Mouse (Mus musculus) T-cell, adult 2 months (primary cell): ENCODE measurements around the gene Prkd2.

Experiments
- DNase-seq: peaks from one replicate; pipeline ENCODE4 v3.0.0; 2022; ENCODE audit warnings: low spot score

Prkd2 gene

DNA sequence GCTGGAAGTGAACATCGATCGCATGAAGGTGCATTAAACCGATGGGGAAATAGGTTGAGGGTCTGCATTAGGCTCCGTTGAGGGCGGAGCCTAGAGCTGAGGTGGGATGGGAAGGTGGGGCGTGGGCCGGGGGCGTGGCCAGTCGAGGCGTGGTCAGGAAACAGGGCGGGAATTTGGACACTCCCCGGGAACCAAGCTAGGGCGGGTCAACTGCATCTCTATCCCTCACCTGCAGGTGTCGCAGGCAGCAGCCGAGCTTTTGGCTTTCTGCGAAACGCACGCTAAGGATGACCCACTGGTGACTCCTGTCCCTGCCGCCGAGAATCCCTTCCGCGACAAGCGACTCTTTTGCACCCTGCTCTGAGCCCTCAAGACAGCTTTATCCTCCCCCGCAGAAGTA is 52.3 kb downstream of the Prkd2 start:
- peak; percentile 56 for DNase-seq

DNA sequence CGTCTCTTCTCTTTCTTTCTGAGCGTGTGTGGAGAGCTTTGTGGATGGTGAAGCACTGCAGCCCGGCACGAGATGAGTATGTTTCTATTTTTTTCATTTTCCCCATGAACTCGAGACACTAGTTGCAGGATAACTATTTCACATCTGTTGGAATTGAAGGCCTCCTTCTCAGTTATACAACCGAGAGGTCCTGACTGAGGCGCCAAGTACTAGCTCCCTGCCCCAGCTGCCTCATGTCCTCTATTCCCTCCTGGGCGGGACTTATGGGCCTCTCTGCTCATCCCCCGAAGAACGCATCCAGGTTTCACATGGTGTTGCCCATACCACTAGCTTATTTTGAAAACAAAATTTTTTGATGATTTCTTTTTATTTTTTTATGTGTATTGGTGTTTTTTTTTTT is 52.8 kb downstream of the Prkd2 start:
- no peak for DNase-seq

DNA sequence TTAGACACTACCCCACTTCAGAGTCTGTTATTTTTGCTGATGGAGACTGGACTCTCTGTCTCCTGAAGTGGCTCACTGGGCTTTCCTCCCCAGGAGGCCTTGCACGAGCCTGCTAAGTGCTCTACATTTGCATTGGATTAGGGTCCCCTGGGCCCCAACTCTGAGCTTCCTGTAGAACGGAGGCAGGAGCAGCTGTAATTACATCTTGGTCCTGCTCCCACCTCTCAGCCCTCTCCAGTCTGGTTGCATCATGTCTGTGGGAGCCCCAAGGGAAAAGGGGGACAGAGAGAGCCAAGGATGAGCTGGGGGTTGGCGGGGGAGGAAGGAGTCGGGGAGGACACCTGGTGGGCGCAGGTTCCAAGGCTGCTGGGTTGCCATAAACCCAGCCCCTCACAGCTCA is 57.8 kb downstream of the Prkd2 start:
- DNase-seq: no peak

DNA sequence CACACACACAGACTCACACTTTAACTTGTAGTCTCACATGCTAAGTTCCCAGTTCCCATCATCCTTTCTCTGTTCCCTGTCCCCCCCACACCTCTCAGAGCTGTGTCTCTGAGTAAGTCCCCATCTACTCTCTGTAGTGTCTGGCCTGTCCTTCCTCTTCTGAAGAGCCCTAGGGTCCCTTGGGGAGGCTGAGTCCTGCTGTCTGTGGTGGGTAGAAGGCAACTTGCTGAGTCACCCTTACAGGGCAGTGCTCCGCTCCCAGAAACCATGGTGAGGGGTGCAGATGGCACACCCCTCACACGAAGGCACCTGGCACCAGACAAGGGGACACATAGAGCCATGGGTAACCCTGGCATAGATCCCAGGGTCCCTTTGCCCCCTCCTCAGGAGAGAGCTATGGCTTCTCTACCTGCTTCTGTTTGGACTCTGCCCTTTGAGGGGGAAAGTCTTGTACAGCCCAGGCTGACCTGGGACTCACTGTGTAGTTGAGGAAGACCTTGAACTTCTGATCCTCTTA is 60.8 kb downstream of the Prkd2 start:
- no peak for DNase-seq

DNA sequence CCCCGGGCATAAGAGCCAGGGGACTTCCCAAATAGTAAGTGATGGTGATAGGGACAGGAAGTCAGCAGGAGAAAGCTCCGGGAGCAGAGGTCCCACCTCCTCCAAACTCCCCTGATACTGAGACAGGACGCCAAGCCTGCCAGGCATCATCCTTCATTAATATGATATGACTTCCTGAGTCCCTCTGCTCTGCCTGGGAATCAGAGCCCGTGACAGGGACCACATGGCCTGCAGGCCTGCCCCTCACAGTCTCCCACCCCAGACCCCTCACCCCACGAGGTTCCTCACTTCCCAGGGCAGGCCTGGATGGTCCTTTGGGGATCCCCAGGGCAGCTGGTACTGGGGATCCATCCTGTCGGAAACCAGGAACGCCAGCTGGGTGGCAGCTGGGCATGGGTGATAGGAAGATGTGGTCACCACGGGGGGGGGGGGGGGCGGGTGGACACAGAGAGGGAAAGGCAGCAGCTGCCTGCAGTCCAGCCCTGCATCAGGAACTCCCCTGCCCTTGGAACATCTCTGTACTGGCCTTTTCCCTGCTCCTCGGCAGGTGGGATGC is 61.5 kb downstream of the Prkd2 start:
- no peak for DNase-seq

DNA sequence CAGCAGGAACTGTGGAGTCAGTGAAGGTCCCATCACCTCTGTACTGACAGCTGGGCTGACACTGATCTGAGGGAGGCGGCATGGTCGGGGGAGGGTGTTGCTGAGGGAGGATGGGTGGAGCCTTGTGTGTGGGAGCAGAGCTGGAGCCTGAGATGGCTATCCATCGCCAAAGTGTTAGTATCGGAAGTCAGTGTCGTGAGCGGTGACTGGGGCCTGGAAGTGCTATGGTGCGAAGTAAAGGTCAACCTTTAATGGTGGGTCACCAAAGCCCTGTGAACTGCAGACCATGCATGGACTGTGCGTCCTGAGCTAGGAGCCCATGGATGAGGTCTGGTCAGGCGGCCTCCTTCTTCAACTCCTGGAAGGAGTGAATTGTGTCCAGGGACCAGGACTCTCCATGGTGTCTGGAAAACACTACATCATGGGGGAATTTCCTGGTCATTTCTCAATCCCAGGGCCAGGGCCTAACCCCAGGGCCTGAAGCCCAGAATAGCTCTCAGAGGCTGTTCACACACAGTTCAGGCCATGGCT is 62.9 kb downstream of the Prkd2 start:
- DNase-seq: no peak

DNA sequence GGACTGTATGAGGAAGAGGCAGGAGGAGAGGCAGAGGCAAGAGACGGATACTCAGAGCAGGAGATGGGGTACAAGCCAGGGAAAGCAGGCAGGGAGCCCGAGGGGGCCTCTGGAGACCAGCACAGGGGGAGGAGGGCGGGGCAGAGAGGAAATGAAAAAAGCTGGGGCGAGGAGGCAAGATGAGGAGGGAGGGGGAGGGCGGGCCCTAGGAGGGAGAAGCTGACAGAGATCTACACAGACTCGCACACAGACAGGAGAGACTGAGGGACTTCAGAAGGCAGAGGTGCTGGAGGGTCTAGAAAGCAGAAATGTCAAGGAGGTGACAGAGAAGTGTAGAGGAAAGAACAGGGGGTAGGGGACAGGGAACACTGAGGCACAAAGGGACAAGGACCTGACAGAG is 63.6 kb downstream of the Prkd2 start, which contains the start of gene Ptgir:
Gene Ptgir, plus strand, starts transcription at position 210 of the 400 bp plus-strand sequence.
- DNase-seq: peak; percentile 27

DNA sequence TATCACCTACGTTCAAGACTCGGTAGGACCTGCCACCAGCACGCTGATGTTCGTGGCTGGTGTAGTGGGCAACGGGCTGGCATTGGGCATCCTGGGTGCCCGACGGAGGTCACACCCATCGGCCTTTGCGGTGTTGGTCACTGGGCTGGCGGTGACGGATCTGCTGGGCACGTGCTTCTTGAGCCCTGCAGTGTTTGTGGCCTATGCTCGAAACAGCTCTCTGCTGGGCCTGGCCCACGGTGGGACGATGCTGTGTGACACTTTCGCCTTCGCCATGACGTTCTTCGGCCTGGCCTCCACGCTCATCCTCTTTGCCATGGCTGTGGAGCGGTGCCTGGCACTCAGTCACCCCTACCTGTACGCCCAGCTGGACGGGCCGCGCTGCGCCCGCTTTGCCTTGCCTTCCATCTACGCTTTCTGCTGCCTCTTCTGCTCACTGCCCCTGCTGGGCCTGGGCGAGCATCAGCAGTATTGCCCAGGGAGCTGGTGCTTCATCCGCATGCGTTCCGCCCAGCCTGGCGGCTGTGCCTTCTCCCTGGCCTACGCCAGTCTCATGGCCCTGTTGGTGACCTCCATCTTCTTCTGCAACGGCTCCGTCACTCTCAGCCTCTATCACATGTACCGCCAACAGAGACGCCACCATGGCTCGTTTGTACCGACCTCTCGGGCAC is 64.3 kb downstream of the Prkd2 start:
- DNase-seq: no peak

DNA sequence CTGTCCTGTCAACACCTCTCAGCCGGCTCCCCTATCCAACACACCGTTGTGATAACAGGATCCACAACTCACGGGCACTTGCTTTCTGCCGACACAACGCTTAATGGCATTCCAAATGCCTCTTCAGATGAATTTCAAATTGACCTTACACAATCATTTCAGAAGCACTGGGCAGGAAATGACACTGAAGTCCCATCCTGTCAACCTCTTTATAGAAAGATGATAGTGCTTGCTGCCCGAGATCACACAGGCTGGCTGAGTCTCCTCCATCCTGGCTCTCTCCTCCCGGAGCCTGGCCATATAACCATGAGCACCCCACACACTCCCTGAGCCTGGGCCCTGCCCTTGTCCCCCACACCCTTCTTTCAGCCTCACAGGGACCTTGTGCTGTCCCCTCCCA is 65.1 kb downstream of the Prkd2 start:
- DNase-seq: no peak

DNA sequence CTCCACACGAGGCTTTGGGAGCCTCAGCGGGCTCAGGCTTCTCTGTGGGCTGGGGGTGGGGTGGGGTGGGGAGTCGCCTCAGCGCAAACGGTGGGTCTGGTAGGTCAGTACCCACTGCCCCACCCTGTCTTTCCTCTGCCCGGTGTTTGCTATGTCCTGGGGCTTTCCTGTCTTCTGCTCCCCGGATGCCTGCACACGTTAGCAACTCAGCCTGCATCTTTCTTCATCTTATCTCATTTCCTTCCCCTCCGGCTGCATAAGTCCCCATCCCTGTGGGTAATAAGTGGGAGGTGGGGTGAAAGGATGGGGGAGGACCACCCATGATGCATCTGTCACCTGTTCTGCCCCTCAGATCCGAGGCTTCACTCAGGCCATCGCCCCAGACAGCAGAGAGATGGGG is 65.7 kb downstream of the Prkd2 start:
- no peak for DNase-seq

DNA sequence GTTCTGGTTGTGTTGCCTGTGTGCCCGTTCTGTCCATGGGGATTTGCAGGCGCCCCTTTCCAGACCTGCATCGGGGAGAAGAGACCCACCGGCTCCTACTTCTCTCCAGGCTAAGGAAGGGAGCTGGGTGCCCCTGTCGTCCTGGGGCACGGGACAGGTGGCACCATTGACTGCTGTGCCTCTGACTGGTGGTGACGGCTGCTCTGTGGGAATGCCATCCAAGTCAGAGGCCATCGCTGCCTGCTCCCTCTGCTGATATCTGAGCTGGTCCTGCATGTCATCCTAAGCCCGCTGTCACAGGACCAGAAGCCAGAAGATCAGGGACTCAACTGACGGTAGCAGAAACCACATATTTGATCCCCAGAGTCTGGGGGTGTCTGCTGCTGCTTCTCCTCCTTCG is 66.2 kb downstream of the Prkd2 start:
- DNase-seq: no peak

DNA sequence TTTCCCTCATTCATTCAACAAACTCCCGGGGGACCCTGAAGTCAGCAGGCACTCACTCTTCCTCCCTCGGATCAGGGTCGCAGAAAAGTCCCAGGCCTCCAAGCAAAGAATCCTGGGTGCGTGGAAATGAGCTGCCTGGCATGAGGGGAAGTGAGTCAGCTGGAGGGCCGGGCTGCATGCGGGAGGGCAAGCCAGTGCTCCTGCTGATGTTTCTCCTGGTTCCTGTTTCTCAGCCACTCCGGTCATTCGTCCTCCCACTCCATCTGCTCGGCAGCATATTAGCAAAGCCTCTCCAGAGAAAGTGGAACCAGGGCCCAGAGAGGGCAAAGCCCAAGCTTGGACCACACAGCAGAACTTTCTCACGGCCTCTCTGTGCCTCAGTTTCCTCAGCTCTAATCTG is 67.2 kb downstream of the Prkd2 start:
- no peak for DNase-seq

DNA sequence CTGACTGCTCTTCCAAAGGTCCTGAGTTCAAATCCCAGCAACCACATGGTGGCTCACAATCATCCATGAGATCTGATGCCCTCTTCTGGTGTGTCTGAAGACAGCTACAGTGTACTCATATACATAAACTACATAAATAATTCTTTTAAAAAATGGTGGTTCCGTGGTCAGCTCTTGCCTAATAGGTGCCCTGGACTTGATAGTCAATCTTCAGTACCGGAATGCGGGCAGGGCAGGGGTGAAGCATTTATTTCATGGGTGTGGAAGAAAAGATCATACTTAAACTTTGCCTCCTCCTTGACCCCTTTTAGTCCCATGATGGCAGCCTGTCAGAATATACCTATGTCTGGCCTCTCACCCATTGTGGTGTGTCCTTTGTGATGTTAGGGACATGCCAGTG is 69.2 kb downstream of the Prkd2 start:
- DNase-seq: no peak

DNA sequence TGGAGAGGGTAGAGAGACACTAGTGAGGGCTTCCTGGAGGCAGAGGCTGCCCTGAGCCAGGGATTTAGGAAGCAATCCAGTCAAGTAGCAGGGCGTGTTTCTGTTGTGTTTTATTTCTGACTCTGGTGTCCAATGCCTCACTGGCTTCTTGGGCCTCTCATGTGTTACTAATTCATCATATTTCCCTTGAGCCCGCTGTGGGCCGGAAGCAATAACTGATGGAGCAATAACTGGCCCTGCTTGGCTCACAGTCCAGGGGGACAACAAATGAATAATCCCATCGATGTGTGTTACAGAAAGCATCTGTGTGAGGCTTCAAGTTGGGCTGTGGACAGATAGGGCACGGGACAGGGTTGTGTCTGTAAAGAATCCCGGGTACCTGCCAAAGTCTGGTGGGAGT is 69.7 kb downstream of the Prkd2 start:
- DNase-seq: no peak

DNA sequence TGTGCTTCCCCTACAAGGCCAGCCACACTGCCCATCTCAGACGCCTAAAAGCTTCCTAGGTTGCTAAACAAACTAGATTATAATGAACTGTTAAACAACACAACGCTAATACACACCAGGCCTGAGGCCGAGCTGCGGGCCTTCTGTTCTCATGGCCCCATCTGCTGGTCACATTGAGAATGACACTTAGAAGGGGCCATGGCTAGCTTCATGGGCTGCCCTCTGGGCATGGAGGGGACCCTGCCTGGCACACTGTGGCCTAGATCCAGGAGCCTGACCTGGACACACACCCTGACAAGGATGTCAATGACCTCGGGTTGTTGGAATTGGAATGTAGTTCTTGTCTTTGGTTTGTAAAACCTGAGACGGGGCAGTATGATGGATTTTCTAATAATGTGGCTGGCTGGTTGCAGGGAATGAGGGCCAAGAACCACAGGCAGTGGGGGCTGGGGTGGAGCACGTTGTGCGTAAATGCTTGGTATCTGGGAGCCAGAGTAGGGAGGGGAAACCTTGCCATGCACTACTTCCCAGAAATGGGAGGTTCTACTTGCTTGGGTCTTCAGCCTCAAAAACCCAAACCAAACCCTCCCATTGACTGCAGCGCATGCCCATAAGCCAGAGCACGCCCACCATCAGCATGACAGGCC is 71.2 kb downstream of the Prkd2 start:
- DNase-seq: peak; percentile 65

DNA sequence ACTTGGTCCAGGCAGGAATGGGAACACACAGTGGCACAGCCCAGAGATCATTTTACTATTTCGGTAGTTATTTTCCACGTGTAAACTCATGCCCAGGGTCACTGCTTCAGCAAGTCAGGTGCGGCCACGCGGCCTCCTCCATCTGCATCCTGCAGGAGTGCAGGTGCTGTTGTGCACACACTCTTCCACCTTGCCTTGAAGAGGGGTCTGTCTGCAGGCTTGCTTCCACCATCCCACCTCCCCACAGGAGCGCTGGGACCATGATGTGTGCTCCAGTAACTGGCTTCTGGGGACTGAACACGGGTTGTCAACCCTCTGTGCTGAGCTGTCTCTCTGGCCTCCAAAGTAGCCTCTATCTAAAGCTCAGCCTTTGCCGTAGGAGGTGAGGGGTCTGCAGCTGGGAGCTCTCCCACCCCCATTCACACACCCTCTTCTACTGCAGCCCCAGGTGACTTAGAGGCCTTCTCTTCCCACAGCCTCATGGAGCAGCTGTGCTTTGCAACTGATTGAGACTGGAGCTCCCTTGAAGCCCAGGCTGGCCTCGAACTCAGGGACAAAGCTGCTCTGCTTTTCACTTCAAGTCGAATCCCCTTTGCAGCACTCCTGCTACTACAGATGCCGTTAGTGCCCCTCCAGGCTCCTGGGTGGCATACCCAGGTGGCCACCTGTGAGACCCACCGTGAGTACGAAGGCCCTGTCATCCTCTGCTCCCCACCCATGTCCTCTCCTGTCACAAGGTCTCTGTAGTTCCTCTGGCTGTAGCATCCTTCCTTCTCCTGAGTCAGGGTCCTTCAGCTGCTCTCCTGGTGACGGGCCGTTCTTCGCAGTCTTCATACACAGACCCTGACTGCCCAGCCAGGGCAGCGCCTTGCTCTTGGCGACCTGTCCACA is 72.0 kb downstream of the Prkd2 start:
- no peak for DNase-seq

DNA sequence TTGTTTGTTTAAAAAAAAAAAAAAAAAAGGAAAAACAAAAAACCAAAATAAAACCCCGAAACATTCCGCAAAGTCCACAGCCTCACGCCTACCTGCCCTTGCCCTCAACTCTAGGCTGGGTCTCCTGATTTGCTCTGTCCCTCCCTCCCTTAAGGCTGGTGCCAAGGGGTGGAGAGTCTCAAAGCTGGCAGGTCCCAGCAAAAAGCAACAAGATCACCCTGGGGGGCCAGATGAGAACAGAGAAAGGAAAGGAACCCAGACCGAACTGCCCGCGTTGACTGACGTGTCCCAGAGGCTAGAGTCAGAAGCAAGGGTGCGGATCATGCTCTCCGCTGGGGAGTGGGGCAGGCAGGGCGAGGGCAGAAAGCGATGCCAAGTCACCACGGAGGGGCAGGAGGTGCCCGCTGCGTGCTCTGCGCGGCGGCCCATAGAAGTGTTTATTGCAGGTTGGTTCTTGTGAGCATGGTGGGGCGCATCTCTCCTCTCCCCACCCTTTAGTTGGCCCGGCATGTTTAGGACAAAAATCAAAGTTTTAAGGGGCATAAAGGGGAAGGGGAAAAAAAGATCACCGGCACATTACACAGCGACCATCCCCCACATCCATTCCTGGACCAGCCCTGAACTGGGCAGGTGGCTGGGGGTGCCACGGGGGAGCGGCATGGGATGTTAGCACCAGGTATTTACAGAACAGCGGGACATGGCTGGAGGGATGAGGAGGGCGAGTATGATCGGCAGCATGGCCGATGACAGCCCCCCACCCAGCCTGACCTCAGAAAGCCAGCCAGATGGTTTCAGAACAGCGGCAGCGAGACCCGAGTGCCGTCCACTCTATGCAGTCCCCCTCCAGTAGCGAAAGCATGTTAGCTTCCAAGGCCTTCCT is 73.0 kb downstream of the Prkd2 start:
- no peak for DNase-seq

DNA sequence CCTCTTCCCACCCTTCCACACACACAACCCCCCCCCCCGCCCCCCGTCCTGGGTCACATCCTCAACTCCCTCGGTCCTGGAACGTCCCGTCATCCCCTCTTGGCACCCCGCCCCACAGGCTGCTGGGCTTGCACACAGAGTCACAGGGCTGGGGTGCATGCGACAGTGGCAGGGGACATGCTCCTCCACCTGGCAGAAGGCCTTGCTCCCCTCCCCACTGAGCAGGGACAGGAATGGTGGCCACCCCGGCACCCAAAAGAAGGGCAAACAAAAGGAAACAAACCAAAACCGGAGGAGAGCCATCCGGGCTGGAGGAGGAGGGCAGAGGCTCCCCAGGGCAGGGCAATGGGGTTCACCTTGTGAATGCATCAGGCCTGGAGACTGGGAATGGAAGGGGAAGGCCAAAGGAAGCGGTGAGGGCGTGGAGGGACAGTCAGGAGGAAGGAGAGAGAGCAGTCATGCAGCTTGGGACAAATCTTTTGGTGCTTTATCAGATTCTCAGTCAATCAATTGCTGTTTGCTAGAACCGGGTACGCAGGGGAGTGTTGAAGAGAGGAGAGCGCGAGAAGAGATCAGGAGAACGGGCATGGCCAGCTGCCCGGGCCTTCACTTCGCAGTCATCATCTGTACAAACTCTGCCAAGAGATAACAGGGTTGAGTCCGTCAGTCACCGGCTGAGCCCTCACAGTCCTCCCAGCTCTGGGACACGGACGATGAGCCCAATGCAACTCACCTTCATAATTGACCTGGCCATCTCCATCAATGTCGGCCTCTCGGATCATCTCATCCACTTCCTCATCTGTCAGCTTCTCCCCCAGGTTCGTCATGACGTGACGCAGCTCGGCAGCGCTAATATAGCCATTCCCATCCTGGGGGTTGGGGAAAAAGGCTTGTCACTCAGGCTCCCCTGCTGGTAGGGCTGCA is 73.9 kb downstream of the Prkd2 start:
- DNase-seq: no peak

DNA sequence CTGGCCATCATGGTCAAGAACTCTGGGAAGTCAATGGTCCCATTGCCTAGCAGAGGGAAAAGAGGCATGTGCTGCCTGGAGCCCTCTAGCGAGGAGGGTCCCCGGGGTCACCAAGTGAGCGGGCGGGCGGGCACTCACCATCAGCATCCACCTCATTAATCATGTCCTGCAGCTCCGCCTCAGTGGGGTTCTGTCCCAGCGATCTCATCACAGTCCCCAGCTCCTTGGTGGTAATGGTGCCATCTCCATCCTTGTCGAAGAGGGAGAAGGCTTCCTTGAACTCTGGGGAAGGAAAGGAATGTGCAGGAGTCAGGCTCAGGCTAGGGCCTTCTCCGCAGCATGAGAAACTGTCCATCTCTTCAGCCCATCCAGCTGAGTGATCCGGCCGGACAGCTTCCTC is 74.7 kb downstream of the Prkd2 start:
- no peak for DNase-seq

DNA sequence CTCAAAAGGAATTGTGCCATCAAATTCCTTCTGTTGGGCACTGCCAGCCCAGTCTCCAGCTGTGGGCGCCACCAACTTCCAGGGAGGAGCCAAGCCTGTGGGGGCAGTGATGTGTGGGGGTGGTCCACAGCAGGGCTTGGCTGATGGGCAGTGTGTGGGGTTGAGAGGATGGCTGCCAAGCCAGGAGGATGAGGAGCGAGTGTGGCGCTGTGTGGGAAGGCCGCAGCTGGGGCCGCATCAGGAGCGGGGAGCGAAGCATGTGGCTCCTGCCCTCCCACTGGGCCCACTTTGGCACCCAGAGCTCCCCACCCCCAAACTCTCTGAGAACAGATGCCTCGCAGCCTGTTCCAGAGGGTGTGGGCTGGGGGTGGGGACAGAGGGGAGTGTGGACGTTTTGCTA is 75.3 kb downstream of the Prkd2 start:
- DNase-seq: no peak
